8 mouse cellular contexts compared by ENCODE assay signal in genomic region chr15:82145851-82146769, GRCm38 (mm10). TPM values are rescaled to one million over a fixed set of nuclear protein-coding genes. Genes with fewer than 3 reads are reported as not detected.
DNase-seq lines count a peak whose midpoint lies in the region; ATAC-seq and TF ChIP-seq lines count a peak whose summit lies in the region.

No protein-coding gene starts in this region.

- peak overlapping the region; percentile 75 for H3K4me2 ChIP-seq in embryonic facial prominence, embryonic 15.5 days (replicated peaks)
- peak overlapping the region; percentile 78 for H3K4me2 ChIP-seq in limb, embryonic 13.5 days (replicated peaks)

- H3K4me3 ChIP-seq in cerebellum, adult 2 months (replicated peaks; ENCODE audit: insufficient read depth, low read depth, low read length), result peak overlapping the region; percentile 75
- peak overlapping the region; percentile 83 for H3K4me3 ChIP-seq in embryonic facial prominence, embryonic 15.5 days (replicated peaks)
- peak overlapping the region; percentile 87 for H3K4me3 ChIP-seq in limb, embryonic 13.5 days
- peak overlapping the region; percentile 51; the same call in 1 of the 2 replicates for H3K4me3 ChIP-seq in small intestine, adult 2 months (ENCODE audit: low read depth, low read length)

- no peaks in the 10 kb centered on the region for H3K9me3 ChIP-seq in embryonic facial prominence, embryonic 15.5 days (replicated peaks)
- H3K9me3 ChIP-seq in limb, embryonic 13.5 days, result no peaks in the 10 kb centered on the region

- H3K4me1 ChIP-seq in cerebellum, adult 2 months (ENCODE audit: control insufficient read depth, insufficient read depth, low read length), result peaks cover 3% of the 10 kb centered on the region; the same call in 1 of the 2 replicates
- peaks cover 36% of the 10 kb centered on the region for H3K4me1 ChIP-seq in embryonic facial prominence, embryonic 15.5 days
- H3K4me1 ChIP-seq in limb, embryonic 13.5 days, result peaks cover 30% of the 10 kb centered on the region
- peaks cover 11% of the 10 kb centered on the region; the same call in 1 of the 2 replicates for H3K4me1 ChIP-seq in small intestine, adult 2 months (ENCODE audit: control insufficient read depth, insufficient read depth, insufficient read length, low read length)

- no peak for TF ChIP-seq CTCF in cerebellum, adult 2 months (IDR thresholded peaks at IDR 0.05; ENCODE audit: borderline replicate concordance, insufficient read depth, low read depth, low read length)
- no peak; the same call in 1 of the 2 replicates for TF ChIP-seq CTCF in small intestine, adult 2 months (IDR thresholded peaks at IDR 0.05; ENCODE audit: extremely low read depth, insufficient read length, insufficient replicate concordance, low read depth, low read length)

- 37% methylated on average over 11 of the region's 11 CpGs for WGBS in cerebellum, adult 2 months
- 14% methylated on average over 11 of the region's 11 CpGs for WGBS in embryonic facial prominence, embryonic 15.5 days
- 12% methylated on average over 11 of the region's 11 CpGs for WGBS in limb, embryonic 13.5 days
- 22% methylated on average over 11 of the region's 11 CpGs for WGBS in small intestine, adult 2 months

- H3K36me3 ChIP-seq in embryonic facial prominence, embryonic 15.5 days, result 0 out of 2 replicates have a peak, but pooled peaks cover 5% of the 10 kb centered on the region
- H3K36me3 ChIP-seq in limb, embryonic 13.5 days, result peaks cover 12% of the 10 kb centered on the region
- peaks cover 3% of the 10 kb centered on the region for H3K36me3 ChIP-seq in small intestine, adult 2 months (ENCODE audit: control insufficient read depth, insufficient read depth, low read length)

- no peak for DNase-seq in cerebellum, adult 2 months
- no peak for DNase-seq in cerebellum, adult 8-10 months
- DNase-seq in A20 (ENCODE audit: low read depth, low spot score), result peak; percentile 69

- H3K27me3 ChIP-seq in cerebellum, adult 2 months (ENCODE audit: control insufficient read depth, insufficient read depth, low read length), result no peaks in the 10 kb centered on the region
- H3K27me3 ChIP-seq in embryonic facial prominence, embryonic 15.5 days, result no peaks in the 10 kb centered on the region
- no peaks in the 10 kb centered on the region for H3K27me3 ChIP-seq in limb, embryonic 13.5 days
- no peaks in the 10 kb centered on the region for H3K27me3 ChIP-seq in small intestine, adult 2 months (ENCODE audit: control insufficient read depth, insufficient read depth, low read length)

- H3K9ac ChIP-seq in embryonic facial prominence, embryonic 15.5 days, result no peak overlapping the region
- 0 out of 2 replicates have a peak overlapping the region, but pooled peaks have one; percentile 13 for H3K9ac ChIP-seq in limb, embryonic 13.5 days

- TF ChIP-seq POLR2A in cerebellum, adult 2 months (IDR thresholded peaks at IDR 0.05; ENCODE audit: borderline replicate concordance, insufficient read depth, low read length), result no peak
- TF ChIP-seq POLR2A in small intestine, adult 2 months (IDR thresholded peaks at IDR 0.05; ENCODE audit: low read depth, low read length), result no peak

- ATAC-seq in embryonic facial prominence, embryonic 15.5 days (ENCODE audit: insufficient number of reproducible peaks, low FRiP score, low TSS enrichment, low read depth), result no peak; the same call in 1 of the 2 replicates
- ATAC-seq in limb, embryonic 13.5 days (ENCODE audit: low FRiP score, low read depth), result no peak
- ATAC-seq in frontal cortex, adult (ENCODE audit: low TSS enrichment), result no peak
- ATAC-seq in granulocyte monocyte progenitor cell, adult 5-6 weeks (replicated peaks; ENCODE audit: poor library complexity, severe bottlenecking), result no peak

- H3K27ac ChIP-seq in cerebellum, adult 2 months (ENCODE audit: insufficient read depth, low read length), result peak overlapping the region; percentile 83
- H3K27ac ChIP-seq in embryonic facial prominence, embryonic 15.5 days (replicated peaks), result peak overlapping the region; percentile 86
- peak overlapping the region; percentile 95 for H3K27ac ChIP-seq in limb, embryonic 13.5 days
- peak overlapping the region; percentile 93 for H3K27ac ChIP-seq in small intestine, adult 2 months (ENCODE audit: insufficient read depth, low read depth, low read length)

RNA-seq across cellular contexts. Expression of gene Srebf2, which starts 0.9 kb away (rescaled TPM):
- polyA plus RNA-seq in cerebellum, adult 2 months (2012; rRNA removed), result 104 and 105 TPM in 2 replicates
- polyA plus RNA-seq in embryonic facial prominence, embryonic 15.5 days (2015; fragmentation: Nextera tagmentation; extraction: Ambion mirVana), result 159 and 162 TPM in 2 replicates
- polyA plus RNA-seq in limb, embryonic 13.5 days (2015; fragmentation: Nextera tagmentation; extraction: Ambion mirVana), result 168 and 173 TPM in 2 replicates
- polyA plus RNA-seq in small intestine, adult 2 months (2012; rRNA removed), result 144 and 240 TPM in 2 replicates
- 19.0 and 24.3 TPM in 2 replicates for total RNA-seq in granulocyte monocyte progenitor cell, adult 5-6 weeks (2014; fragmentation: Nextera tagmentation)
- total RNA-seq in granulocyte monocyte progenitor cell, adult 5-6 weeks (2017), result 16.5 and 17.5 TPM in 2 replicates

RNA-seq across cellular contexts. Expression of gene Ccdc134, which starts 18.4 kb away (rescaled TPM):
- 15.4 and 15.5 TPM in 2 replicates for polyA plus RNA-seq in cerebellum, adult 2 months (2012; rRNA removed)
- polyA plus RNA-seq in embryonic facial prominence, embryonic 15.5 days (2015; fragmentation: Nextera tagmentation; extraction: Ambion mirVana), result 27.6 and 31.1 TPM in 2 replicates
- polyA plus RNA-seq in limb, embryonic 13.5 days (2015; fragmentation: Nextera tagmentation; extraction: Ambion mirVana), result 27.6 and 30.3 TPM in 2 replicates
- 5.6 and 6.9 TPM in 2 replicates for polyA plus RNA-seq in small intestine, adult 2 months (2012; rRNA removed)
- 11.0 and 26.5 TPM in 2 replicates for total RNA-seq in granulocyte monocyte progenitor cell, adult 5-6 weeks (2014; fragmentation: Nextera tagmentation)
- 13.1 and 17.2 TPM in 2 replicates for total RNA-seq in granulocyte monocyte progenitor cell, adult 5-6 weeks (2017)
